Mouse (Mus musculus) gastrocnemius, postnatal 10 days (tissue): Measurements from ENCODE around the gene Ccnc. TPM values are rescaled to one million over a fixed set of nuclear protein-coding genes. Genes with fewer than 3 reads are reported as not detected.

Experiments used
- DNase-seq: peaks from one replicate; pipeline ENCODE4 v3.0.0; 2021; ENCODE audit warnings: mixed read lengths
- long read RNA-seq, 2 experiments: library from polyadenylated mRNA; stranded (forward); transcript quantifications; one replicate each; pipeline ENCODE4 v2.0.0; 2021
- total RNA-seq, 2 experiments: library from RNA; stranded (reverse); gene quantifications; 2 replicates each; pipeline ENCODE4 v1.2.3; 2021

Gene Ccnc
- 10 to 100 TPM; 11.3 to 12.1 TPM for total RNA-seq
- long read RNA-seq, experiment 1, transcript Ccnc-203 (12 exons, 1,406 nt), result major isoform, 6 of 16 reads
- long read RNA-seq, experiment 1, transcript Ccnc-202 (12 exons, 3,365 nt), result major isoform, 6 of 16 reads
- long read RNA-seq, experiment 1, partial matches to known transcripts, result 2 of 16 reads
- long read RNA-seq, experiment 1, other reads (novel, unspliced or antisense), result 2 of 16 reads
- long read RNA-seq, experiment 2, transcript Ccnc-203 (12 exons, 1,406 nt), result major isoform, 6 of 9 reads
- long read RNA-seq, experiment 2, partial matches to known transcripts, result 1 of 9 reads
- long read RNA-seq, experiment 2, other reads (novel, unspliced or antisense), result 2 of 9 reads

GRCm38 (mm10) chr4:21727615-21728165 is at the start of gene Ccnc:
TSS of gene Ccnc (plus strand) at chr4:21727701.
- peak; percentile 85 for DNase-seq

GRCm38 (mm10) chr4:21678101-21678974 is 49.2 kb upstream of the Ccnc start:
- no peak for DNase-seq

- peak; percentile 39 for DNase-seq
Observed at GRCm38 (mm10) chr4:21678975-21679623, 48.4 kb upstream of the Ccnc start.

GRCm38 (mm10) chr4:21679624-21680480 is 47.6 kb upstream of the Ccnc start:
- DNase-seq, result no peak

- no peak for DNase-seq
Observed at GRCm38 (mm10) chr4:21680971-21681370, 46.5 kb upstream of the Ccnc start.

- DNase-seq, result no peak
Observed at GRCm38 (mm10) chr4:21682421-21683150, 44.9 kb upstream of the Ccnc start.

GRCm38 (mm10) chr4:21684341-21684970 is 43.0 kb upstream of the Ccnc start:
- DNase-seq, result no peak

- no peak for DNase-seq
Observed at GRCm38 (mm10) chr4:21685595-21686091, 41.9 kb upstream of the Ccnc start, which contains the start of gene Prdm13. TSS of gene Prdm13 (minus strand) at chr4:21685963.

GRCm38 (mm10) chr4:21686416-21686815 is 41.1 kb upstream of the Ccnc start:
- no peak for DNase-seq

GRCm38 (mm10) chr4:21686934-21687333 is 40.6 kb upstream of the Ccnc start:
- DNase-seq, result no peak

GRCm38 (mm10) chr4:21687783-21688702 is 39.5 kb upstream of the Ccnc start:
- DNase-seq, result no peak

- DNase-seq, result peak; percentile 25
Observed at GRCm38 (mm10) chr4:21688703-21689200, 38.7 kb upstream of the Ccnc start.

GRCm38 (mm10) chr4:21689492-21689941 is 38.0 kb upstream of the Ccnc start:
- no peak for DNase-seq

- DNase-seq, result no peak
Observed at GRCm38 (mm10) chr4:21690221-21690620, 37.3 kb upstream of the Ccnc start.

GRCm38 (mm10) chr4:21695638-21696254 is 31.8 kb upstream of the Ccnc start:
- peak; percentile 37 for DNase-seq

- DNase-seq, result no peak
Observed at GRCm38 (mm10) chr4:21705046-21705445, 22.5 kb upstream of the Ccnc start.

GRCm38 (mm10) chr4:21712147-21712546 is 15.4 kb upstream of the Ccnc start:
- DNase-seq, result peak; percentile 77

- DNase-seq, result no peak
Observed at GRCm38 (mm10) chr4:21722752-21723334, 4.7 kb upstream of the Ccnc start.
